15 mouse cellular contexts compared by ENCODE assay signal in genomic region chr1:135495048-135495447, GRCm38 (mm10).
"Had no signal": no experiment of that assay in that cellular context is flagged by ENCODE, and none has a peak within 500 bp of the region (broad histone marks: within the 10 kb centered on the region; RNA-seq: fewer than 3 reads in every experiment).

No protein-coding gene starts in this region.

- ATAC-seq: lung, postnatal 0 days; midbrain, embryonic 13.5 days; midbrain, embryonic 15.5 days had no signal

- H3K4me2 ChIP-seq: lung, embryonic 15.5 days; midbrain, embryonic 11.5 days; midbrain, embryonic 13.5 days; midbrain, embryonic 15.5 days; neural tube, embryonic 12.5 days had no signal

- H3K9ac ChIP-seq: lung, embryonic 15.5 days; midbrain, embryonic 13.5 days; midbrain, embryonic 15.5 days; neural tube, embryonic 12.5 days had no signal

- H3K4me3 ChIP-seq: lung, embryonic 15.5 days; megakaryocyte, embryonic 14.5 days; midbrain, embryonic 13.5 days; midbrain, embryonic 15.5 days; neural tube, embryonic 12.5 days had no signal

- DNase-seq: lung, adult 18-20 months; lung, postnatal 14 days; lung, postnatal 36 days; right cerebral cortex, postnatal 14 days; thymus, adult 2 months; thymus, postnatal 25 days; thymus, postnatal 4 days had no signal

- H3K27ac ChIP-seq: lung, embryonic 15.5 days; macrophage; midbrain, embryonic 13.5 days; midbrain, embryonic 15.5 days; neural tube, embryonic 12.5 days had no signal

- H3K27me3 ChIP-seq: lung, embryonic 15.5 days; megakaryocyte, embryonic 14.5 days; midbrain, embryonic 13.5 days; midbrain, embryonic 15.5 days; neural tube, embryonic 12.5 days had no signal

- H3K9me3 ChIP-seq: lung, embryonic 15.5 days; megakaryocyte, embryonic 14.5 days; midbrain, embryonic 13.5 days; midbrain, embryonic 15.5 days; neural tube, embryonic 12.5 days had no signal

- H3K36me3 ChIP-seq: lung, embryonic 15.5 days; midbrain, embryonic 13.5 days; midbrain, embryonic 15.5 days; neural tube, embryonic 12.5 days had no signal
